Mouse (Mus musculus) cerebellum, adult 9-10 months (tissue): ENCODE data around the gene Nipal3.

ENCODE experiments used
- DNase-seq: peaks from one replicate; pipeline ENCODE4 v3.0.0; 2022

Nipal3 gene

GRCm38 (mm10) chr4:135494521-135495396, at the start of gene Nipal3, which contains the start of gene Stpg1:
Nipal3 (minus strand) TSS chr4:135495038.
Stpg1 (plus strand) TSS chr4:135494790.
- peak; percentile 97 for DNase-seq

GRCm38 (mm10) chr4:135544284-135544683, 49.4 kb upstream of the Nipal3 start:
- no peak for DNase-seq

GRCm38 (mm10) chr4:135540057-135540456, 45.2 kb upstream of the Nipal3 start:
- DNase-seq: no peak

- no peak for DNase-seq
Observed at GRCm38 (mm10) chr4:135539056-135539455, 44.2 kb upstream of the Nipal3 start.

- DNase-seq: no peak
Observed at GRCm38 (mm10) chr4:135535021-135535420, 40.2 kb upstream of the Nipal3 start.

- DNase-seq: no peak
Observed at GRCm38 (mm10) chr4:135533001-135533400, 38.2 kb upstream of the Nipal3 start.

GRCm38 (mm10) chr4:135531771-135532613, 37.2 kb upstream of the Nipal3 start:
- DNase-seq: no peak

GRCm38 (mm10) chr4:135531236-135531635, 36.4 kb upstream of the Nipal3 start:
- no peak for DNase-seq

GRCm38 (mm10) chr4:135530270-135530669, 35.4 kb upstream of the Nipal3 start:
- no peak for DNase-seq

GRCm38 (mm10) chr4:135526039-135526710, 31.3 kb upstream of the Nipal3 start:
- no peak for DNase-seq

GRCm38 (mm10) chr4:135525057-135525456, 30.2 kb upstream of the Nipal3 start:
- DNase-seq: no peak

- no peak for DNase-seq
Observed at GRCm38 (mm10) chr4:135523939-135524338, 29.1 kb upstream of the Nipal3 start.

- no peak for DNase-seq
Observed at GRCm38 (mm10) chr4:135520421-135520820, 25.6 kb upstream of the Nipal3 start.

GRCm38 (mm10) chr4:135518135-135518534, 23.3 kb upstream of the Nipal3 start:
- no peak for DNase-seq

- DNase-seq: peak; percentile 33
Observed at GRCm38 (mm10) chr4:135516351-135517316, 21.8 kb upstream of the Nipal3 start.

GRCm38 (mm10) chr4:135514925-135515324, 20.1 kb upstream of the Nipal3 start:
- DNase-seq: no peak

GRCm38 (mm10) chr4:135513865-135514264, 19.0 kb upstream of the Nipal3 start:
- DNase-seq: no peak

- DNase-seq: no peak
Observed at GRCm38 (mm10) chr4:135509515-135509914, 14.7 kb upstream of the Nipal3 start.

GRCm38 (mm10) chr4:135508419-135509039, 13.7 kb upstream of the Nipal3 start:
- DNase-seq: peak; percentile 71

- no peak for DNase-seq
Observed at GRCm38 (mm10) chr4:135507547-135508350, 12.9 kb upstream of the Nipal3 start.
